Mouse (Mus musculus) CH12.LX (cell line): ENCODE results near the gene Mad1l1.

Experiments
- CTCF ChIP-seq, 2 experiments: IDR thresholded peaks in 1 of 2; conservative IDR thresholded peaks in 1 of 2; 2 replicates each; pipeline ENCODE4 v1.5.1; 2011 to 2012; ENCODE audit warnings: low read depth in 2 of 2, low read length in 2 of 2, improper control_type of control experiment in 1 of 2, inconsistent platforms in 1 of 2, mild to moderate bottlenecking in 1 of 2, moderate library complexity in 1 of 2
- E2F4 ChIP-seq: IDR thresholded peaks from 2 replicates; pipeline ENCODE4 v1.6.1; 2011; ENCODE audit warnings: low read depth, low read length, improper control_type of control experiment; ENCODE audit not compliant: insufficient replicate concordance
- POLR2A ChIP-seq: IDR thresholded peaks from 2 replicates; pipeline ENCODE4 v1.6.1; 2011; ENCODE audit warnings: low read depth, mild to moderate bottlenecking, improper control_type of control experiment, low read length
- TCF12 ChIP-seq: IDR thresholded peaks from 2 replicates; pipeline ENCODE4 v1.6.1; 2014; ENCODE audit warnings: low read depth, mild to moderate bottlenecking, inconsistent platforms, low read length, improper control_type of control experiment
- ZMIZ1 ChIP-seq: IDR thresholded peaks from 2 replicates; pipeline ENCODE4 v1.6.1; 2012; ENCODE audit warnings: low read depth, mild to moderate bottlenecking, inconsistent platforms, low read length, improper control_type of control experiment

GRCm38 (mm10) chr5:140288287-140288686 lies 33.1 kb downstream of the Mad1l1 start:
- no peak for TF ChIP-seq CTCF (conservative IDR thresholded peaks at IDR 0.05 in 1 of 2, IDR thresholded peaks at IDR 0.05 in 1 of 2; ENCODE audit: low read depth in 2 of 2, low read length in 2 of 2)
- no peak for TF ChIP-seq E2F4
- TF ChIP-seq ZMIZ1 = no peak
- no peak for TF ChIP-seq TCF12
- no peak for TF ChIP-seq POLR2A
